Mouse (Mus musculus) hindbrain, embryonic 14.5 days (tissue): ENCODE measurements at regions not wholly inside any gene's neighbourhood (a gene's known extent, or its start where the extent isn't known, plus 50 kb on each side); places are given as distances from the start of the nearest gene placed in this dataset.
"Not testable (repeated sequence)": the region's sequence is repeated elsewhere in the genome, so short reads cannot be mapped to it uniquely, and the experiment has no call there.

Source experiments
- ATAC-seq: fragments of 200-750 bp; cut with Nextera tagmentation; 2 replicates; pipeline ENCODE4 v1.8.0; 2017; ENCODE audit warnings: moderate number of reproducible peaks, mild to moderate bottlenecking, moderate TSS enrichment, moderate library complexity; ENCODE audit not compliant: low FRiP score
- DNase-seq: peaks from one replicate; pipeline ENCODE4 v3.0.0-alpha.2; 2015; ENCODE audit warnings: low spot score
- H3K27ac ChIP-seq: fragments of 300-500 bp; sonication (generic); 2 replicates; pipeline ENCODE4 v1.5.1; 2014; ENCODE audit warnings: mild to moderate bottlenecking, moderate library complexity
- H3K27me3 ChIP-seq: fragments of 300-500 bp; sonication (generic); 2 replicates; pipeline ENCODE4 v1.6.1; 2014; ENCODE audit warnings: mild to moderate bottlenecking, low read length, mixed read lengths; ENCODE audit not compliant: control insufficient read depth, insufficient read depth
- H3K36me3 ChIP-seq: fragments of 300-500 bp; sonication (generic); replicated peaks from 2 replicates; pipeline ENCODE4 v1.6.1; 2014; ENCODE audit not compliant: control insufficient read depth, insufficient read depth
- H3K4me1 ChIP-seq: fragments of 300-500 bp; sonication (generic); replicated peaks from 2 replicates; pipeline ENCODE4 v1.6.1; 2014; ENCODE audit warnings: antibody characterized with exemption, low read length, mixed read lengths; ENCODE audit not compliant: control insufficient read depth, insufficient read depth
- H3K4me2 ChIP-seq: fragments of 300-500 bp; sonication (generic); replicated peaks from 2 replicates; pipeline ENCODE4 v1.6.1; 2014; ENCODE audit warnings: mild to moderate bottlenecking, moderate library complexity
- H3K4me3 ChIP-seq: fragments of 300-500 bp; sonication (generic); replicated peaks from 2 replicates; pipeline ENCODE4 v1.5.1; 2014; ENCODE audit warnings: mild to moderate bottlenecking, low read length
- H3K9ac ChIP-seq: fragments of 300-500 bp; sonication (generic); 2 replicates; pipeline ENCODE4 v1.6.1; 2014
- H3K9me3 ChIP-seq: fragments of 300-500 bp; sonication (generic); 2 replicates; pipeline ENCODE4 v1.6.1; 2016; ENCODE audit warnings: low read length; ENCODE audit not compliant: control insufficient read depth
- WGBS: fragments of 180-500 bp; shearing (Covaris S2); extraction: QIAGEN DNeasy Blood & Tissue Kit; methylation state at CpG from one replicate; pipeline ENCODE4 v1.1.7; 2014; 5-methylcytosine and 5-hydroxymethylcytosine counted together

- ATAC-seq, result no peak
These were observed 133.0 kb upstream of the Plcb4 start for GRCm38 (mm10) chr2:135525779-135526178.

GRCm38 (mm10) chr2:135529619-135530018 is 129.2 kb upstream of the Plcb4 start:
- no peaks in the 10 kb centered on the region for H3K36me3 ChIP-seq
- WGBS, result 83% methylated on average over 3 of the region's 3 CpGs
- ATAC-seq, result no peak

More at GRCm38 (mm10) chr2:135525779-135526178, 133.0 kb upstream of the Plcb4 start:
- 94% methylated on average over 1 of the region's 1 CpGs for WGBS
- no peak overlapping the region for H3K27ac ChIP-seq
- no peaks in the 10 kb centered on the region for H3K4me1 ChIP-seq
- H3K4me2 ChIP-seq, result no peak overlapping the region
- H3K9ac ChIP-seq, result no peak overlapping the region
- no peaks in the 10 kb centered on the region for H3K27me3 ChIP-seq
- no peaks in the 10 kb centered on the region for H3K9me3 ChIP-seq
- no peaks in the 10 kb centered on the region for H3K36me3 ChIP-seq
- no peak overlapping the region for H3K4me3 ChIP-seq
- DNase-seq, result no peak

GRCm38 (mm10) chr2:135536303-135536871 is 122.4 kb upstream of the Plcb4 start:
- WGBS, result 86% methylated on average over 11 of the region's 11 CpGs
- DNase-seq (no peak), ATAC-seq (no peak)
- Histone ChIP-seq H3K9ac (no peak overlapping the region), H3K9me3 (no peaks in the 10 kb centered on the region), H3K4me3 (no peak overlapping the region), H3K36me3 (no peaks in the 10 kb centered on the region), H3K27ac (no peak overlapping the region), H3K4me1 (no peaks in the 10 kb centered on the region), H3K4me2 (no peak overlapping the region), H3K27me3 (no peaks in the 10 kb centered on the region)

More at GRCm38 (mm10) chr2:135529619-135530018, 129.2 kb upstream of the Plcb4 start:
- Histone ChIP-seq H3K4me2 (no peak overlapping the region), H3K4me1 (no peaks in the 10 kb centered on the region), H3K9ac (no peak overlapping the region), H3K27ac (no peak overlapping the region), H3K9me3 (no peaks in the 10 kb centered on the region), H3K27me3 (no peaks in the 10 kb centered on the region), H3K4me3 (no peak overlapping the region)
- no peak for DNase-seq

- DNase-seq (no peak), ATAC-seq (no peak)
- no peak overlapping the region for H3K4me2 ChIP-seq
- H3K9me3 ChIP-seq, result no peaks in the 10 kb centered on the region
- no peaks in the 10 kb centered on the region for H3K27me3 ChIP-seq
- no peak overlapping the region for H3K4me3 ChIP-seq
- H3K36me3 ChIP-seq, result no peaks in the 10 kb centered on the region
- H3K9ac ChIP-seq, result no peak overlapping the region
- 76% methylated on average over 2 of the region's 2 CpGs for WGBS
- H3K27ac ChIP-seq, result no peak overlapping the region
- H3K4me1 ChIP-seq, result no peaks in the 10 kb centered on the region
These were observed 120.8 kb upstream of the Plcb4 start for GRCm38 (mm10) chr2:135538022-135538421.

GRCm38 (mm10) chr2:135541058-135541457 is 117.8 kb upstream of the Plcb4 start:
- Histone ChIP-seq H3K9me3 (no peaks in the 10 kb centered on the region), H3K27ac (0 out of 2 replicates have a peak overlapping the region, but pooled peaks have one; percentile 2), H3K4me2 (no peak overlapping the region), H3K4me1 (no peaks in the 10 kb centered on the region), H3K36me3 (no peaks in the 10 kb centered on the region), H3K27me3 (no peaks in the 10 kb centered on the region), H3K9ac (no peak overlapping the region), H3K4me3 (no peak overlapping the region)
- peak; percentile 46 for DNase-seq
- whole genome bisulfite sequencing, result 43% methylated on average over 2 of the region's 2 CpGs
- ATAC-seq, result peak; percentile 86

- ATAC-seq, result no peak
- no peak overlapping the region for H3K27ac ChIP-seq
- H3K4me3 ChIP-seq, result no peak overlapping the region
- H3K9ac ChIP-seq, result no peak overlapping the region
- no peak overlapping the region for H3K4me2 ChIP-seq
- no peak for DNase-seq
- H3K36me3 ChIP-seq, result no peaks in the 10 kb centered on the region
- H3K9me3 ChIP-seq, result no peaks in the 10 kb centered on the region
- no peaks in the 10 kb centered on the region for H3K4me1 ChIP-seq
- H3K27me3 ChIP-seq, result no peaks in the 10 kb centered on the region
These were observed 116.9 kb upstream of the Plcb4 start for GRCm38 (mm10) chr2:135541930-135542329.

- Histone ChIP-seq H3K27me3 (no peaks in the 10 kb centered on the region), H3K9me3 (no peaks in the 10 kb centered on the region), H3K4me2 (no peak overlapping the region), H3K9ac (no peak overlapping the region), H3K4me1 (no peaks in the 10 kb centered on the region), H3K36me3 (no peaks in the 10 kb centered on the region), H3K4me3 (no peak overlapping the region), H3K27ac (no peak overlapping the region)
- ATAC-seq (no peak), DNase-seq (no peak)
These were observed 113.9 kb upstream of the Plcb4 start for GRCm38 (mm10) chr2:135544882-135545281.

GRCm38 (mm10) chr2:135547966-135548365 is 110.8 kb upstream of the Plcb4 start:
- H3K27ac ChIP-seq, result no peak overlapping the region
- ATAC-seq, result no peak

GRCm38 (mm10) chr2:135553031-135553430 is 105.8 kb upstream of the Plcb4 start:
- no peaks in the 10 kb centered on the region for H3K36me3 ChIP-seq
- no peak overlapping the region for H3K27ac ChIP-seq
- H3K9ac ChIP-seq, result no peak overlapping the region
- H3K9me3 ChIP-seq, result no peaks in the 10 kb centered on the region
- ATAC-seq (no peak), DNase-seq (no peak)
- no peaks in the 10 kb centered on the region for H3K4me1 ChIP-seq
- 68% methylated on average over 3 of the region's 3 CpGs for WGBS
- H3K4me3 ChIP-seq, result no peak overlapping the region
- H3K4me2 ChIP-seq, result no peak overlapping the region
- H3K27me3 ChIP-seq, result no peaks in the 10 kb centered on the region

More at GRCm38 (mm10) chr2:135547966-135548365, 110.8 kb upstream of the Plcb4 start:
- WGBS, result 81% methylated on average over 3 of the region's 3 CpGs
- no peaks in the 10 kb centered on the region for H3K4me1 ChIP-seq
- H3K4me2 ChIP-seq, result no peak overlapping the region
- no peak overlapping the region for H3K4me3 ChIP-seq
- no peaks in the 10 kb centered on the region for H3K9me3 ChIP-seq
- H3K9ac ChIP-seq, result no peak overlapping the region
- H3K27me3 ChIP-seq, result no peaks in the 10 kb centered on the region
- no peaks in the 10 kb centered on the region for H3K36me3 ChIP-seq
- no peak for DNase-seq

- H3K36me3 ChIP-seq, H3K27me3 ChIP-seq, H3K9me3 ChIP-seq, H3K4me1 ChIP-seq, H3K4me2 ChIP-seq, DNase-seq, H3K9ac ChIP-seq, ATAC-seq, H3K4me3 ChIP-seq, H3K27ac ChIP-seq: not testable (repeated sequence)
- 92% methylated on average over 8 of the region's 8 CpGs for WGBS
These were observed 100.8 kb upstream of the Plcb4 start for GRCm38 (mm10) chr2:135558026-135558425.
